Mouse (Mus musculus) MEL (cell line): ENCODE results near the gene Tpmt.

ENCODE experiments used
- CHD2 ChIP-seq: IDR thresholded peaks from 2 replicates; pipeline ENCODE4 v1.6.1; 2011; ENCODE audit warnings: low read length, improper control_type of control experiment
- CTCF ChIP-seq, 3 experiments: IDR thresholded peaks in 2 of 3; conservative IDR thresholded peaks in 1 of 3; 2 replicates each; pipeline ENCODE4 v1.5.1; 2011 to 2012; ENCODE audit warnings: low read length in 3 of 3, low read depth in 2 of 3, mild to moderate bottlenecking in 2 of 3, improper control_type of control experiment in 1 of 3, inconsistent platforms in 1 of 3, mixed read lengths in 1 of 3, moderate library complexity in 1 of 3; ENCODE audit not compliant: control insufficient read depth in 1 of 3, insufficient read depth in 1 of 3, poor library complexity in 1 of 3, severe bottlenecking in 1 of 3
- GATA1 ChIP-seq: IDR thresholded peaks from 2 replicates; pipeline ENCODE4 v1.6.1; 2011; ENCODE audit warnings: low read depth, low read length, improper control_type of control experiment
- MAFK ChIP-seq: IDR thresholded peaks from 2 replicates; pipeline ENCODE4 v1.6.1; 2011; ENCODE audit warnings: low read depth, mild to moderate bottlenecking, low read length, improper control_type of control experiment, borderline replicate concordance
- MEF2A ChIP-seq: IDR thresholded peaks from 2 replicates; pipeline ENCODE4 v1.6.1; 2014; ENCODE audit warnings: low read depth, mild to moderate bottlenecking, inconsistent platforms, low read length, improper control_type of control experiment; ENCODE audit not compliant: poor library complexity, insufficient replicate concordance, severe bottlenecking; ENCODE audit errors: extremely low read depth
- MYB ChIP-seq: IDR thresholded peaks from 2 replicates; pipeline ENCODE4 v1.6.1; 2011; ENCODE audit warnings: mild to moderate bottlenecking, low read depth, low read length, improper control_type of control experiment
- POLR2A ChIP-seq, 2 experiments: IDR thresholded peaks; 2 replicates each; pipeline ENCODE4 v1.6.1; 2011 to 2012; ENCODE audit warnings: low read length in 2 of 2, mild to moderate bottlenecking in 2 of 2, control low read depth in 1 of 2, improper control_type of control experiment in 1 of 2, low read depth in 1 of 2, moderate library complexity in 1 of 2; ENCODE audit not compliant: control insufficient read depth in 1 of 2, insufficient read depth in 1 of 2, poor library complexity in 1 of 2
- TBP ChIP-seq: IDR thresholded peaks from 2 replicates; pipeline ENCODE4 v1.8.0; 2011; ENCODE audit warnings: low read depth, low read length, improper control_type of control experiment
- USF1 ChIP-seq: IDR thresholded peaks from 2 replicates; pipeline ENCODE4 v1.6.1; 2014; ENCODE audit warnings: low read depth, mild to moderate bottlenecking, inconsistent platforms, low read length, improper control_type of control experiment, moderate library complexity
- ZMIZ1 ChIP-seq: IDR thresholded peaks from 2 replicates; pipeline ENCODE4 v1.6.1; 2012; ENCODE audit warnings: low read depth, mild to moderate bottlenecking, inconsistent platforms, low read length, improper control_type of control experiment, moderate library complexity

GRCm38 (mm10) chr13:47062756-47063155 is 18.2 kb upstream of the Tpmt start:
- TF ChIP-seq GATA1 (no peak), MAFK (no peak), TBP (no peak), ZMIZ1 (no peak), POLR2A (IDR thresholded peaks at IDR 0.05; ENCODE audit: control insufficient read depth in 1 of 2, insufficient read depth in 1 of 2, low read depth in 1 of 2, low read length in 2 of 2, poor library complexity in 1 of 2) (no peak), CHD2 (no peak), CTCF (IDR thresholded peaks at IDR 0.05 in 2 of 3, conservative IDR thresholded peaks at IDR 0.05 in 1 of 3; ENCODE audit: control insufficient read depth in 1 of 3, insufficient read depth in 1 of 3, low read depth in 2 of 3, low read length in 3 of 3, poor library complexity in 1 of 3, severe bottlenecking in 1 of 3) (no peak), USF1 (no peak), MEF2A (no peak), MYB (no peak)
